Mouse (Mus musculus): ENCODE measurements around the gene Slc27a1. TPM values are rescaled to one million over a fixed set of nuclear protein-coding genes. Genes with fewer than 3 reads are reported as not detected.

Gene Slc27a1
- polyA plus RNA-seq, 1 experiment from 2014 or later: 18.2 TPM

- Histone ChIP-seq H3K9me3 (ENCODE audit: control insufficient read depth, low read length) (no peaks in the 10 kb centered on the region), H3K27ac (ENCODE audit: low read depth, low read length) (no peak overlapping the region), H3K4me3 (ENCODE audit: low read depth, low read length) (no peak overlapping the region), H3K9ac (ENCODE audit: low read depth, low read length) (no peak overlapping the region), H3K36me3 (ENCODE audit: control insufficient read depth, insufficient read depth, low read length) (no peaks in the 10 kb centered on the region), H3K4me1 (replicated peaks; ENCODE audit: control insufficient read depth, insufficient read depth, low read length) (peaks cover 11% of the 10 kb centered on the region; the same call in 1 of the 2 replicates), H3K4me2 (replicated peaks; ENCODE audit: low read depth, low read length) (no peak overlapping the region), H3K27me3 (ENCODE audit: control insufficient read depth, insufficient read depth, low read length) (peaks cover 9% of the 10 kb centered on the region)
- ATAC-seq (ENCODE audit: low FRiP score) (no peak), DNase-seq (ENCODE audit: low spot score) (no peak)
- 93% methylated on average over 2 of the region's 2 CpGs for WGBS
Observed at GRCm38 (mm10) chr8:71572077-71572476, 3.4 kb downstream of the Slc27a1 start.

GRCm38 (mm10) chr8:71572847-71573633 is 4.4 kb downstream of the Slc27a1 start:
- Histone ChIP-seq H3K36me3 (ENCODE audit: control insufficient read depth, insufficient read depth, low read length) (no peaks in the 10 kb centered on the region), H3K4me2 (replicated peaks; ENCODE audit: low read depth, low read length) (no peak overlapping the region), H3K27ac (ENCODE audit: low read depth, low read length) (no peak overlapping the region), H3K27me3 (ENCODE audit: control insufficient read depth, insufficient read depth, low read length) (peaks cover 9% of the 10 kb centered on the region), H3K9ac (ENCODE audit: low read depth, low read length) (no peak overlapping the region), H3K4me1 (replicated peaks; ENCODE audit: control insufficient read depth, insufficient read depth, low read length) (peaks cover 11% of the 10 kb centered on the region; the same call in 1 of the 2 replicates), H3K9me3 (ENCODE audit: control insufficient read depth, low read length) (no peaks in the 10 kb centered on the region), H3K4me3 (ENCODE audit: low read depth, low read length) (no peak overlapping the region)
- DNase-seq (ENCODE audit: low spot score) (no peak), ATAC-seq (ENCODE audit: low FRiP score) (no peak)
- 80% methylated on average over 9 of the region's 9 CpGs for WGBS

- 88% methylated on average over 7 of the region's 7 CpGs for WGBS
- DNase-seq (ENCODE audit: low spot score) (no peak), ATAC-seq (ENCODE audit: low FRiP score) (no peak)
- Histone ChIP-seq H3K9me3 (ENCODE audit: control insufficient read depth, low read length) (no peaks in the 10 kb centered on the region), H3K36me3 (ENCODE audit: control insufficient read depth, insufficient read depth, low read length) (no peaks in the 10 kb centered on the region), H3K27ac (ENCODE audit: low read depth, low read length) (no peak overlapping the region), H3K27me3 (ENCODE audit: control insufficient read depth, insufficient read depth, low read length) (no peaks in the 10 kb centered on the region; the same call in 1 of the 2 replicates), H3K4me2 (replicated peaks; ENCODE audit: low read depth, low read length) (no peak overlapping the region), H3K4me3 (ENCODE audit: low read depth, low read length) (no peak overlapping the region), H3K4me1 (replicated peaks; ENCODE audit: control insufficient read depth, insufficient read depth, low read length) (peaks cover 4% of the 10 kb centered on the region; the same call in 1 of the 2 replicates), H3K9ac (ENCODE audit: low read depth, low read length) (no peak overlapping the region)
Observed at GRCm38 (mm10) chr8:71574426-71574825, 5.7 kb downstream of the Slc27a1 start.

- Histone ChIP-seq H3K4me3 (ENCODE audit: low read depth, low read length) (no peak overlapping the region), H3K4me1 (replicated peaks; ENCODE audit: control insufficient read depth, insufficient read depth, low read length) (peaks cover 4% of the 10 kb centered on the region; the same call in 1 of the 2 replicates), H3K27me3 (ENCODE audit: control insufficient read depth, insufficient read depth, low read length) (no peaks in the 10 kb centered on the region), H3K36me3 (ENCODE audit: control insufficient read depth, insufficient read depth, low read length) (no peaks in the 10 kb centered on the region), H3K27ac (ENCODE audit: low read depth, low read length) (no peak overlapping the region), H3K4me2 (replicated peaks; ENCODE audit: low read depth, low read length) (no peak overlapping the region), H3K9me3 (ENCODE audit: control insufficient read depth, low read length) (no peaks in the 10 kb centered on the region), H3K9ac (ENCODE audit: low read depth, low read length) (no peak overlapping the region)
- DNase-seq (ENCODE audit: low spot score): no peak
- WGBS: 70% methylated on average over 1 of the region's 1 CpGs
- ATAC-seq (ENCODE audit: low FRiP score): no peak
Observed at GRCm38 (mm10) chr8:71575020-71575419, 6.3 kb downstream of the Slc27a1 start.

GRCm38 (mm10) chr8:71577856-71578387 is 9.2 kb downstream of the Slc27a1 start:
- H3K27me3 ChIP-seq (ENCODE audit: control insufficient read depth, insufficient read depth, low read length): no peaks in the 10 kb centered on the region
- 78% methylated on average over 4 of the region's 4 CpGs for WGBS
- H3K9ac ChIP-seq (ENCODE audit: low read depth, low read length): no peak overlapping the region
- no peak overlapping the region for H3K4me2 ChIP-seq (replicated peaks; ENCODE audit: low read depth, low read length)
- no peak overlapping the region for H3K4me3 ChIP-seq (ENCODE audit: low read depth, low read length)
- no peaks in the 10 kb centered on the region for H3K4me1 ChIP-seq (replicated peaks; ENCODE audit: control insufficient read depth, insufficient read depth, low read length)
- DNase-seq (ENCODE audit: low spot score) (no peak), ATAC-seq (ENCODE audit: low FRiP score) (no peak)
- no peaks in the 10 kb centered on the region for H3K9me3 ChIP-seq (ENCODE audit: control insufficient read depth, low read length)
- no peaks in the 10 kb centered on the region for H3K36me3 ChIP-seq (ENCODE audit: control insufficient read depth, insufficient read depth, low read length)
- H3K27ac ChIP-seq (ENCODE audit: low read depth, low read length): no peak overlapping the region

- DNase-seq (ENCODE audit: low spot score) (no peak), ATAC-seq (ENCODE audit: low FRiP score) (no peak)
- no peak overlapping the region for H3K4me3 ChIP-seq (ENCODE audit: low read depth, low read length)
- no peaks in the 10 kb centered on the region for H3K9me3 ChIP-seq (ENCODE audit: control insufficient read depth, low read length)
- H3K27me3 ChIP-seq (ENCODE audit: control insufficient read depth, insufficient read depth, low read length): no peaks in the 10 kb centered on the region
- H3K4me1 ChIP-seq (replicated peaks; ENCODE audit: control insufficient read depth, insufficient read depth, low read length): no peaks in the 10 kb centered on the region
- no peaks in the 10 kb centered on the region for H3K36me3 ChIP-seq (ENCODE audit: control insufficient read depth, insufficient read depth, low read length)
- no peak overlapping the region for H3K27ac ChIP-seq (ENCODE audit: low read depth, low read length)
- no peak overlapping the region for H3K4me2 ChIP-seq (replicated peaks; ENCODE audit: low read depth, low read length)
- 77% methylated on average over 1 of the region's 1 CpGs for WGBS
- H3K9ac ChIP-seq (ENCODE audit: low read depth, low read length): no peak overlapping the region
Observed at GRCm38 (mm10) chr8:71579009-71579408, 10.3 kb downstream of the Slc27a1 start.

- ATAC-seq (ENCODE audit: low FRiP score) (no peak), DNase-seq (ENCODE audit: low spot score) (no peak)
- 94% methylated on average over 14 of the region's 14 CpGs for whole genome bisulfite sequencing
- Histone ChIP-seq H3K9ac (ENCODE audit: low read depth, low read length) (no peak overlapping the region), H3K4me1 (replicated peaks; ENCODE audit: control insufficient read depth, insufficient read depth, low read length) (no peaks in the 10 kb centered on the region), H3K27me3 (ENCODE audit: control insufficient read depth, insufficient read depth, low read length) (no peaks in the 10 kb centered on the region), H3K27ac (ENCODE audit: low read depth, low read length) (no peak overlapping the region), H3K36me3 (ENCODE audit: control insufficient read depth, insufficient read depth, low read length) (no peaks in the 10 kb centered on the region), H3K4me2 (replicated peaks; ENCODE audit: low read depth, low read length) (no peak overlapping the region), H3K4me3 (ENCODE audit: low read depth, low read length) (no peak overlapping the region), H3K9me3 (ENCODE audit: control insufficient read depth, low read length) (no peaks in the 10 kb centered on the region)
Observed at GRCm38 (mm10) chr8:71579476-71579875, 10.8 kb downstream of the Slc27a1 start.

- Histone ChIP-seq H3K36me3 (ENCODE audit: control insufficient read depth, insufficient read depth, low read length) (no peaks in the 10 kb centered on the region), H3K9me3 (ENCODE audit: control insufficient read depth, low read length) (no peaks in the 10 kb centered on the region), H3K4me2 (replicated peaks; ENCODE audit: low read depth, low read length) (no peak overlapping the region), H3K27ac (ENCODE audit: low read depth, low read length) (no peak overlapping the region), H3K9ac (ENCODE audit: low read depth, low read length) (no peak overlapping the region), H3K27me3 (ENCODE audit: control insufficient read depth, insufficient read depth, low read length) (no peaks in the 10 kb centered on the region), H3K4me3 (ENCODE audit: low read depth, low read length) (no peak overlapping the region), H3K4me1 (replicated peaks; ENCODE audit: control insufficient read depth, insufficient read depth, low read length) (no peaks in the 10 kb centered on the region)
- WGBS: 35% methylated on average over 8 of the region's 9 CpGs
- DNase-seq (ENCODE audit: low spot score) (no peak), ATAC-seq (ENCODE audit: low FRiP score) (no peak)
Observed at GRCm38 (mm10) chr8:71580201-71580600, 11.5 kb downstream of the Slc27a1 start.

GRCm38 (mm10) chr8:71586891-71587290 is 18.2 kb downstream of the Slc27a1 start:
- 88% methylated on average over 2 of the region's 2 CpGs for WGBS
- Histone ChIP-seq H3K4me1 (replicated peaks; ENCODE audit: control insufficient read depth, insufficient read depth, low read length) (peaks cover 4% of the 10 kb centered on the region), H3K27me3 (ENCODE audit: control insufficient read depth, insufficient read depth, low read length) (no peaks in the 10 kb centered on the region), H3K27ac (ENCODE audit: low read depth, low read length) (no peak overlapping the region), H3K9ac (ENCODE audit: low read depth, low read length) (no peak overlapping the region), H3K36me3 (ENCODE audit: control insufficient read depth, insufficient read depth, low read length) (no peaks in the 10 kb centered on the region), H3K9me3 (ENCODE audit: control insufficient read depth, low read length) (no peaks in the 10 kb centered on the region), H3K4me2 (replicated peaks; ENCODE audit: low read depth, low read length) (no peak overlapping the region), H3K4me3 (ENCODE audit: low read depth, low read length) (no peak overlapping the region)
- no peak for ATAC-seq (ENCODE audit: low FRiP score)
- peak; percentile 64 for DNase-seq (ENCODE audit: low spot score)

All from hindbrain, embryonic 11.5 days (tissue).